Mouse (Mus musculus): Measurements from ENCODE around the gene B4galnt4.

DNA sequence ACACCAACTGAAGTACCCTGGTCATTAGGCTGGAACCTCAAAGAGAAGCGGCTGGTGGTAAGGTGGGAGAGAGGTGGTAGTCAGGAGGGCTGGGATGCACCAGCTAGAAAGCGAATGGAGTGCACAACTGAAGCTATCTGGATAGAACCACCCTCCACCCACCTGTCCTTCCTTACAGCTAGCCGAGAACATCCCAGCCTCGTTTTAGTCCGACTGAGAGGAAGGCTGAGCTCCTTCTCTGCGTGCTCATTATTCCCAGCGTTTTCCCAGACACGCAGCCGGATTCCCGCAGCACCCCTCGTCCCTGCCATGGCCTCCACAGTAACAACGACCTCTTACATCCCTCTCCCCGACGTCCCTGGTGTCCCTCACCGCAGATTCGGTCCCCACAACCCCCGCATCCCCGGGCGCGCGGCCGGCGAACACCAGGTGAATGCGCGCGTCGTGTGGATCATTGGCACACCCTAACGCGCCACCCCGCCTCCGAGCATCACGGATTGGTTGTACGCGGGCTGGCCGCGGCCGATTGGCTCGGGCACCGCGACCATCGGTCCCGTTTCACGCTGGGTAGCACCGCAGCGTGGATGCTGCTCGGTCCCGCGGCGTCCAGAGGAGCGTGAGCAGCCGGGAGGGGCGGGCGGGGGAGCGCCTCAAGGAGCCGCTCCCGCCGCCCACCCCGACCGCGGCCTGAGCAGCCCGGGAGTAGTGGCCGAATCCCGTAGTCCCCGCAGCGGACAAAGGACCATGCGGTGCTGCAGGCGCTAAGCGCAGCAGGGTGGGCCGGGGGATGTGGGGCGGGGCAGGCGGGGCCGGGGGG, at the start of gene B4galnt4:
- TF ChIP-seq POLR2A (IDR thresholded peaks at IDR 0.05; ENCODE audit: insufficient read length, low read depth) (no peak), USF1 (IDR thresholded peaks at IDR 0.05; ENCODE audit: low read depth) (no peak), TCF12 (IDR thresholded peaks at IDR 0.05; ENCODE audit: insufficient read depth, poor library complexity, severe bottlenecking) (no peak), MYOD1 (IDR thresholded peaks at IDR 0.05; ENCODE audit: control insufficient read depth in 1 of 3, insufficient read length in 2 of 3, low read depth in 2 of 3) (peak in 1 of 3 experiments; percentile 2), POLR2AphosphoS2 (IDR thresholded peaks at IDR 0.05; ENCODE audit: insufficient read length, low read depth) (no peak)
